Mouse (Mus musculus) midbrain, embryonic 16.5 days (tissue): ENCODE data around the gene Dpyd. TPM values are rescaled to one million over a fixed set of nuclear protein-coding genes. Genes with fewer than 3 reads are reported as not detected.
A peak's percentile ranks its signal among the peaks of the same experiment; 100 is the strongest.

Experiments used
- ATAC-seq: fragments of 200-750 bp; cut with Nextera tagmentation; 2 replicates; pipeline ENCODE4 v1.8.0; 2017; ENCODE audit warnings: moderate TSS enrichment
- H3K27ac ChIP-seq: fragments of 300-500 bp; sonication (generic); 2 replicates; pipeline ENCODE4 v1.5.1; 2014; ENCODE audit warnings: mild to moderate bottlenecking, low read length, mixed read lengths
- H3K27me3 ChIP-seq: fragments of 300-500 bp; sonication (generic); 2 replicates; pipeline ENCODE4 v1.6.1; 2014; ENCODE audit warnings: low read depth, low read length, mixed read lengths; ENCODE audit not compliant: control insufficient read depth, insufficient read depth
- H3K36me3 ChIP-seq: fragments of 300-500 bp; sonication (generic); 2 replicates; pipeline ENCODE4 v1.6.1; 2014; ENCODE audit warnings: mild to moderate bottlenecking, low read length, moderate library complexity, mixed read lengths; ENCODE audit not compliant: control insufficient read depth, insufficient read depth
- H3K4me1 ChIP-seq: fragments of 300-500 bp; sonication (generic); 2 replicates; pipeline ENCODE4 v1.6.1; 2014; ENCODE audit warnings: mild to moderate bottlenecking, low read length, mixed read lengths; ENCODE audit not compliant: control insufficient read depth, insufficient read depth
- H3K4me2 ChIP-seq: fragments of 300-500 bp; sonication (generic); 2 replicates; pipeline ENCODE4 v1.6.1; 2014; ENCODE audit warnings: mild to moderate bottlenecking, low read length, mixed read lengths
- H3K4me3 ChIP-seq: fragments of 300-500 bp; sonication (generic); 2 replicates; pipeline ENCODE4 v1.5.1; 2014; ENCODE audit warnings: low read depth, mild to moderate bottlenecking, low read length, moderate library complexity, mixed read lengths
- H3K9ac ChIP-seq: fragments of 300-500 bp; sonication (generic); 2 replicates; pipeline ENCODE4 v1.6.1; 2014; ENCODE audit warnings: low read depth, low read length, mixed read lengths
- H3K9me3 ChIP-seq: fragments of 300-500 bp; sonication (generic); replicated peaks from 2 replicates; pipeline ENCODE4 v1.6.1; 2014; ENCODE audit warnings: mild to moderate bottlenecking, low read length, mixed read lengths; ENCODE audit not compliant: control insufficient read depth, poor library complexity, severe bottlenecking
- WGBS: fragments of 180-500 bp; shearing (Covaris S2); extraction: QIAGEN DNeasy Blood & Tissue Kit; methylation state at CpG from one replicate; pipeline ENCODE4 v1.1.7; 2014; 5-methylcytosine and 5-hydroxymethylcytosine counted together
- polyA plus RNA-seq: library from polyadenylated mRNA; unstranded; fragments of >200 nt; fragmentation: Nextera tagmentation; extraction: Ambion mirVana; gene quantifications from 2 replicates; pipeline ENCODE4 v1.2.1, GENCODE M21; 2015

The Dpyd gene
- polyA plus RNA-seq, 1 experiment from 2014 or later, result 4.2 TPM

DNA sequence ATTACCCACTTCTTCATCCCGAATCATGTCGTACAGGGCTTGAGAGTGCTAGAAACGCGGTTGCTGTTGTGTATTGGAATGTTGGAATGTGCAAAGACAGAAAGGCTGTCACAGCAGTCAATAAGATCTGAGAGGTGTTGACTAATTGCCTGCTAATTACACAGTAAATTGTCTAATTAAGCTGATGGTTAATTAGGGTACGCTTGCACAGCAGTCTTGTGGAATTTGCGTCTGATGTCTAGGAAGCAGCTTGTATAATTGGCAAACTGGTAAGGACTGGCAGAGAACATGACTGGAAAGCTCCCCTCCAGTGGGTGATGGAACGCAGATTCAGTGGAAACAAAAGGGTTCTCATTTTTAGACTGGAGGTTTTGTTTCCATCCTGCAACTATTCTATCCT is 459.3 kb downstream of the Dpyd start:
- Histone ChIP-seq H3K27ac (no peak overlapping the region), H3K36me3 (no peaks in the 10 kb centered on the region), H3K4me3 (no peak overlapping the region), H3K27me3 (no peaks in the 10 kb centered on the region), H3K9ac (no peak overlapping the region), H3K4me1 (no peaks in the 10 kb centered on the region), H3K4me2 (no peak overlapping the region), H3K9me3 (no peaks in the 10 kb centered on the region)
- no peak for ATAC-seq
- WGBS, result 67% methylated on average over 7 of the region's 7 CpGs

DNA sequence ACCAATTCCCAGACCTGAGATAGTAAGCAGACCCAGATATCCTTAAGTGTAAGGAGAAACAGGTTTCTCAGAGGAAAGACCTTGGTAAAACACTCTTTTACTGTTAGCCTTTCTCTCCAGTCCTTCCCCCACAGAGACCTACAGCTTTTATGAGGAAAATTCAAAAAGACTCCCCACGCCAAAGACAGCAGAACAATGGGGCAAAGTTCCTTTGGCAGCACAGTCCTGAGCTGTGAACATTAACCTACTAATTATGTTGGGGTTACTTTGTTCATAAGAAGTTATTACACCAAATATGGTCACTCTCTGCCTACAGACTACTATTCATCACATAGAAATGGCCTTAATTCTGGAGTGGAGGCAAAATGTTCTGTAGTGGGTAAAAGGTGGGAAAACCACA is 480.7 kb downstream of the Dpyd start:
- H3K36me3 ChIP-seq, result no peaks in the 10 kb centered on the region
- H3K4me1 ChIP-seq, result no peaks in the 10 kb centered on the region
- H3K27me3 ChIP-seq, result no peaks in the 10 kb centered on the region
- H3K9me3 ChIP-seq, result no peaks in the 10 kb centered on the region
- no peak overlapping the region for H3K27ac ChIP-seq
- no peak overlapping the region for H3K4me2 ChIP-seq
- H3K4me3 ChIP-seq, result no peak overlapping the region
- ATAC-seq, result no peak
- no peak overlapping the region for H3K9ac ChIP-seq
- WGBS, result 59% methylated on average over 1 of the region's 1 CpGs

DNA sequence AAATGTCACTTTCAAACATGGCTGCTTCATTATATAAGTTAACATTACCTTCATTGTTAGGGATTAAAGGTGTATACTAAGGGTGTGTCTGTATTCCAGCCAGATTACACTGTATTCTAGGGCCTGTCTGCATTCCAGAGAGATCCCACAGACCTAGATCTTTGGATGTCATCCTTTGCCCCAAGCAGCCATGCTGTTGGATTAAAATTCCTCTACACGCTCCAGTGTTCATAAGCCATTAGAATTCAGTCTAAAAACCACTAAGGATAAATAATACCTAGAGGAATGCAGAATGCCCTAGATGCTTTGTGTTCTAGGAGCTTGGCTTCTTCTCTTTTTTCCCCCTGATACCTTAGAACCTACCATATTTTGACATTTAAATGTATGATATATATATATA is 494.2 kb downstream of the Dpyd start:
- Histone ChIP-seq H3K4me2 (no peak overlapping the region), H3K36me3 (no peaks in the 10 kb centered on the region), H3K4me1 (no peaks in the 10 kb centered on the region), H3K9ac (no peak overlapping the region), H3K9me3 (no peaks in the 10 kb centered on the region), H3K4me3 (no peak overlapping the region), H3K27ac (no peak overlapping the region), H3K27me3 (no peaks in the 10 kb centered on the region)
- ATAC-seq, result no peak
- 69% methylated on average over 1 of the region's 1 CpGs for WGBS

DNA sequence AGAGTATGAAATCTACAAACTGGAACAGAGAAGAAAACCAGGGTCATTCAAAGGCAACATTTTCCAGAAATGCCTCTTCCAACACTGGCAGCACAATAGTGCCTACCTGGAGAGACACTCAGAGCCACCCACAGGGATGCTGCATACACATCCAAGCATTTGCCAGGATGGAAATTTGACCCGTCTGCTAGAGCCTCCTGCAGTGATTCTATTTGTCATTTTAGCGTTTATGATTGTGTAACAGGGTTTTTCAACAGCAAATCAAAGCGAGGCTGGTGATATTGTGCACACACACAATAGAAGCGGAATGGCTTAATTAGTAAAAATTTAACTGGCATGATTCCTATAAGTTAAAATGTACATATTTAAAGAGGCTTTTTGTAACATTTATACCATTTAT is 501.3 kb downstream of the Dpyd start:
- no peak overlapping the region for H3K4me2 ChIP-seq
- no peak overlapping the region for H3K9ac ChIP-seq
- H3K4me1 ChIP-seq, result peaks cover 6% of the 10 kb centered on the region
- H3K27ac ChIP-seq, result no peak overlapping the region
- H3K36me3 ChIP-seq, result no peaks in the 10 kb centered on the region
- WGBS, result 32% methylated on average over 4 of the region's 4 CpGs
- peak; percentile 42; the same call in 1 of the 2 replicates for ATAC-seq
- no peak overlapping the region for H3K4me3 ChIP-seq
- H3K9me3 ChIP-seq, result no peaks in the 10 kb centered on the region
- no peaks in the 10 kb centered on the region for H3K27me3 ChIP-seq

DNA sequence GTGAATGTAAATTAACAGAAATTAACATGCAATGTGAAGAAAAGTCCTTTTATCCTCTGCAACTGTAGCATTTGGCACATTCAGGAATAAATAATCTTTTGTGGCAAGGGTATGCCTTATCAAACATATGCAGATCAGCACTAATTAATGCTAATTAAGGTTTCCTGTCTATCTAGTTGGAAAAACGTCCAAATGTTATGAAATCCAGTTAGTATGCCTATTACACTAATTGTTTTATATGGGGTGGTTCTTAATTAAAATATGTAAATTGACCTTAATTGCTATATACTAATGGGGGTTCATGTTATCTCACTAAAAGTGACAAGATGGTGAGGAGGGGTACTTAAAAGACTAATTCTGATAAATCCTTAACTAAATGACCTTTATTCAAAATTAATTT is 501.7 kb downstream of the Dpyd start:
- no peak for ATAC-seq
- Histone ChIP-seq H3K27me3 (no peaks in the 10 kb centered on the region), H3K9ac (no peak overlapping the region), H3K27ac (no peak overlapping the region), H3K36me3 (no peaks in the 10 kb centered on the region), H3K4me1 (peaks cover 6% of the 10 kb centered on the region), H3K4me2 (no peak overlapping the region), H3K4me3 (no peak overlapping the region), H3K9me3 (no peaks in the 10 kb centered on the region)
- 10% methylated on average over 1 of the region's 1 CpGs for WGBS

DNA sequence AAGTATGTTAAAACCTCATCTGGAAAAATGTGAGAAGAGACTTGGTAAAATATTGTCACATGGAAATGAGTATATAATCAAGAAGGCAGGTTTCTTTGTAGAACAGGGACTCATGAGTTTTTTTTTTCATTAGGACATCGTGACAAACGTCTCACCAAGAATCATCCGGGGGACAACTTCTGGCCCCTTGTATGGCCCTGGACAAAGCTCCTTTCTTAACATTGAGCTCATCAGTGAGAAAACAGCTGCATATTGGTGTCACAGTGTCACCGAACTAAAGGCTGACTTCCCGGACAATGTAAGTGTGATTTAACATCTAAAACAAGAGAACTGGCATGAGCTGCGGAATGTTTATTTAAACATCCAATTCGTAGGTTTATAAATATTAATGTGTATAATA is 502.8 kb downstream of the Dpyd start:
- 44% methylated on average over 7 of the region's 7 CpGs for WGBS
- H3K4me3 ChIP-seq, result no peak overlapping the region
- no peaks in the 10 kb centered on the region for H3K36me3 ChIP-seq
- H3K27ac ChIP-seq, result no peak overlapping the region
- no peak overlapping the region for H3K9ac ChIP-seq
- no peak overlapping the region for H3K4me2 ChIP-seq
- no peak for ATAC-seq
- peaks cover 6% of the 10 kb centered on the region for H3K4me1 ChIP-seq
- no peaks in the 10 kb centered on the region for H3K27me3 ChIP-seq
- H3K9me3 ChIP-seq, result no peaks in the 10 kb centered on the region

DNA sequence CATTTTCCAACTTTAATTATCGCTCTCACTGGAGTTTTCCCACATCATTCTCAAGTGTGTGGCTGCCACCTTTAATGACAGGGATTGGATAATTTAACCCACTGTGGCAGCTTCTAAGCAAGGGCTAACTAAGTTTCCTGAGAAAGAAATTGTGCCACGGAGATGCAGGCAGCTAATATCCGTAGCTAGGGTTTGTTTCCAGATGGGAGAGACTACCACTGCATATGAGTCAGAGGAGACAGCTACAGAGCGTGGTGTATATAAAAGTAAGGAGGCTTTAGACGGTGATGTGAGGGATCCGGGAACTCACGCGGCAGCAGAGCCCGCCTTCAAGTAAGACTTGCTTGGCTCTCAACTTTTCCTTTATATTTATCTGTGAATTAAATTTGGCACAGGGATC is 505.3 kb downstream of the Dpyd start:
- Histone ChIP-seq H3K9ac (no peak overlapping the region), H3K27me3 (no peaks in the 10 kb centered on the region), H3K9me3 (no peaks in the 10 kb centered on the region), H3K4me1 (peaks cover 6% of the 10 kb centered on the region), H3K36me3 (no peaks in the 10 kb centered on the region), H3K4me2 (no peak overlapping the region), H3K4me3 (no peak overlapping the region), H3K27ac (no peak overlapping the region)
- no peak for ATAC-seq
- 62% methylated on average over 9 of the region's 9 CpGs for WGBS

DNA sequence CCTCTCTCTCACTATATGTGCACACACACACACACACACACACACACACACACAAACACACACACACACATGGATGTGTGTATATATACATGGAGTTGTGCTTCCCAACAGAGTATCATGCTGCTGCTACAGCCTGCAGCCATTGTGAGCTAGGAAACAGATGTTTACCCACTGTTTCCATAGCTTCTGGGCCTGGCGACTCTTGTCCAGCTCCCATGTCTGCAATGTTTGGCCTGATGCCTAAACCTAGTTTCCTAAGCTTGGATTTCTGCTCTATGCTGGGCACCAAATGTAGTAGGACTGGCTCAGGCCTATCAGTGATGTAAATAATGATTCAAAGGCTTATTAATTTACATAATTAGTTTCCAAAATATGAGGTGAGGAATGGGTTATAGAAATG is 524.7 kb downstream of the Dpyd start:
- H3K4me2 ChIP-seq, result no peak overlapping the region
- ATAC-seq, result no peak
- no peaks in the 10 kb centered on the region for H3K9me3 ChIP-seq
- H3K27ac ChIP-seq, result no peak overlapping the region
- no peak overlapping the region for H3K9ac ChIP-seq
- 61% methylated on average over 1 of the region's 1 CpGs for WGBS
- H3K36me3 ChIP-seq, result no peaks in the 10 kb centered on the region
- no peak overlapping the region for H3K4me3 ChIP-seq
- H3K27me3 ChIP-seq, result no peaks in the 10 kb centered on the region
- H3K4me1 ChIP-seq, result no peaks in the 10 kb centered on the region

DNA sequence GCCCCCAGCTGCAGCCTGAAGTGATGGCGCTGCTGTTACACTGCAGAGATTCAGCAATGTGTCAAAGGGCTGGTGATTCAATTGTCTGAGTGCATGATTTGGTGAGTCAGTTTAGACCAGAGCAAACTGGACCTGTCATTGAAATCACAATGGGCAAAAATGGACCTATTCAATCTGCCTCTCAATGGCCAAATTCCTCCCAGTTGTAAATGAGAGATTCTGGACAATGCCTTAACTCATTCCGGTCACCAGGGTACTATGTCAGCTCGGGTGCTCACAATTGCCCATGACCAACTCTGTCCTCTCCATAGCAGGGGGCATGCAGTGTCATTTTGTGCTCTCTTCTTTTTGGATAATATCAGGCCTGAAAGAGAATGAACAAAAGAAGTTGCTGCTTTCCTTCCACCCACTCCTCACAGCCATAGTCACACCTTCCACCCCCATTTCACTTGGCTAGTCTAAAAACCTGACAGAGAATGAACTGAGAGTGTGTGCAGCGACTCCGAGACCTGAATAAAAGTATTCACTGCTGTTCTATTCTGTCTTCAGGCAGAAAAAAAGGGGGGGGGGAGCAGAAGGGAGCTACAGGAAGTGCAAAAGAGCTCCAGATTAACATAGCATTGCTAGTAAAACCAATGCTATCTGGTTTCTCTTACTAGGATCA is 533.4 kb downstream of the Dpyd start:
- ATAC-seq, result no peak
- WGBS, result 18% methylated on average over 5 of the region's 5 CpGs

More for the DNA sequence above, 533.4 kb downstream of the Dpyd start:
- H3K36me3 ChIP-seq, result no peaks in the 10 kb centered on the region
- 0 out of 2 replicates have a peak, but pooled peaks cover 6% of the 10 kb centered on the region for H3K4me1 ChIP-seq
- no peak overlapping the region for H3K4me2 ChIP-seq
- no peak overlapping the region for H3K4me3 ChIP-seq
- H3K27ac ChIP-seq, result no peak overlapping the region
- no peaks in the 10 kb centered on the region for H3K9me3 ChIP-seq
- H3K27me3 ChIP-seq, result no peaks in the 10 kb centered on the region
- no peak overlapping the region for H3K9ac ChIP-seq
